Mouse (Mus musculus) small intestine, adult 2 months (tissue): ENCODE data around the gene Zscan29. TPM values are rescaled to one million over a fixed set of nuclear protein-coding genes. Genes with fewer than 3 reads are reported as not detected.
A peak's percentile ranks its signal among the peaks of the same experiment; 100 is the strongest.

Experiments
- H3K27ac ChIP-seq: fragments of 200-500 bp; 2 replicates; pipeline ENCODE4 v1.5.1; 2012; ENCODE audit warnings: low read depth, low read length, control low read depth, inconsistent platforms; ENCODE audit not compliant: insufficient read depth
- H3K27me3 ChIP-seq: fragments of 200-500 bp; 2 replicates; pipeline ENCODE4 v1.6.1; 2012; ENCODE audit warnings: mild to moderate bottlenecking, moderate library complexity, low read length, inconsistent platforms; ENCODE audit not compliant: control insufficient read depth, insufficient read depth
- H3K36me3 ChIP-seq: fragments of 200-500 bp; 2 replicates; pipeline ENCODE4 v1.6.1; 2012; ENCODE audit warnings: mild to moderate bottlenecking, low read length, control low read depth, inconsistent platforms; ENCODE audit not compliant: control insufficient read depth, insufficient read depth
- H3K4me1 ChIP-seq: fragments of 200-500 bp; 2 replicates; pipeline ENCODE4 v1.6.1; 2012; ENCODE audit warnings: low read length, inconsistent platforms, mixed read lengths; ENCODE audit not compliant: control insufficient read depth, insufficient read depth, insufficient read length
- H3K4me3 ChIP-seq: fragments of 200-500 bp; 2 replicates; pipeline ENCODE4 v1.5.1; 2012; ENCODE audit warnings: low read depth, mild to moderate bottlenecking, control low read depth, inconsistent platforms, low read length, moderate library complexity
- CTCF ChIP-seq: fragments of 200-500 bp; IDR thresholded peaks from 2 replicates; pipeline ENCODE4 v1.5.1; 2012; ENCODE audit warnings: low read depth, mild to moderate bottlenecking, control low read depth, inconsistent platforms, low read length, moderate library complexity, mixed read lengths; ENCODE audit not compliant: insufficient replicate concordance, insufficient read length; ENCODE audit errors: extremely low read depth
- POLR2A ChIP-seq: fragments of 200-500 bp; IDR thresholded peaks from 2 replicates; pipeline ENCODE4 v1.6.1; 2012; ENCODE audit warnings: low read depth, mild to moderate bottlenecking, control low read depth, inconsistent platforms, low read length, moderate library complexity
- WGBS: fragments of 180-500 bp; shearing (Covaris S2); methylation state at CpG from one replicate; pipeline ENCODE4 v1.1.7; 2018; 5-methylcytosine and 5-hydroxymethylcytosine counted together
- polyA plus RNA-seq: library from polyadenylated mRNA; depleted of rRNA; stranded (reverse); fragments of >200 nt; gene quantifications from 2 replicates; pipeline ENCODE4 v1.2.3, GENCODE M21; 2012

The Zscan29 gene
- polyA plus RNA-seq, 1 experiment: 2.5 TPM

- H3K27me3 ChIP-seq: no peaks in the 10 kb centered on the region
- H3K4me3 ChIP-seq: no peak overlapping the region
- H3K36me3 ChIP-seq: peaks cover 33% of the 10 kb centered on the region
- no peak overlapping the region for H3K27ac ChIP-seq
- WGBS: 75% methylated on average over 5 of the region's 5 CpGs
- H3K4me1 ChIP-seq: no peaks in the 10 kb centered on the region
- TF ChIP-seq CTCF (no peak), POLR2A (no peak)
Observed at GRCm38 (mm10) chr2:121149679-121150078, 21.2 kb downstream of the Zscan29 start.

- H3K4me3 ChIP-seq: no peak overlapping the region
- peaks cover 10% of the 10 kb centered on the region; the same call in 1 of the 2 replicates for H3K4me1 ChIP-seq
- TF ChIP-seq POLR2A (no peak), CTCF (no peak)
- no peak overlapping the region for H3K27ac ChIP-seq
- H3K27me3 ChIP-seq: no peaks in the 10 kb centered on the region
- WGBS: 69% methylated on average over 2 of the region's 2 CpGs
- peaks cover 15% of the 10 kb centered on the region for H3K36me3 ChIP-seq
Observed at GRCm38 (mm10) chr2:121142415-121142814, 28.5 kb downstream of the Zscan29 start.

- no peak overlapping the region for H3K27ac ChIP-seq
- peaks cover 10% of the 10 kb centered on the region; the same call in 1 of the 2 replicates for H3K4me1 ChIP-seq
- no peaks in the 10 kb centered on the region for H3K27me3 ChIP-seq
- TF ChIP-seq CTCF (no peak), POLR2A (no peak)
- H3K4me3 ChIP-seq: no peak overlapping the region
- 63% methylated on average over 16 of the region's 16 CpGs for WGBS
- H3K36me3 ChIP-seq: peaks cover 7% of the 10 kb centered on the region; the same call in 1 of the 2 replicates
Observed at GRCm38 (mm10) chr2:121141216-121142035, 29.5 kb downstream of the Zscan29 start.

- H3K4me1 ChIP-seq: peaks cover 10% of the 10 kb centered on the region; the same call in 1 of the 2 replicates
- H3K4me3 ChIP-seq: peak within 1 kb of the TSS; percentile 92
- 0 out of 2 replicates have a peak, but pooled peaks cover 2% of the 10 kb centered on the region for H3K36me3 ChIP-seq
- H3K27ac ChIP-seq: peak within 1 kb of the TSS; percentile 90
- under 1% methylated on average over 87 of the region's 87 CpGs for WGBS
- H3K27me3 ChIP-seq: no peaks in the 10 kb centered on the region
- peak; percentile 66; the same call in 1 of the 2 replicates for TF ChIP-seq POLR2A
- no peak for TF ChIP-seq CTCF
Observed at GRCm38 (mm10) chr2:121140018-121140882, 30.7 kb downstream of the Zscan29 start, which contains the start of the genes Adal and Lcmt2. TSS of gene Adal (plus strand) at chr2:121140428. TSS of gene Lcmt2 (minus strand) at chr2:121140653.

- 9% methylated on average over 29 of the region's 29 CpGs for whole genome bisulfite sequencing
- TF ChIP-seq CTCF (no peak), POLR2A (no peak)
- no peaks in the 10 kb centered on the region for H3K27me3 ChIP-seq
- peak overlapping the region; percentile 92 for H3K4me3 ChIP-seq
- H3K27ac ChIP-seq: peak overlapping the region; percentile 90
- H3K4me1 ChIP-seq: peaks cover 10% of the 10 kb centered on the region; the same call in 1 of the 2 replicates
- H3K36me3 ChIP-seq: 0 out of 2 replicates have a peak, but pooled peaks cover 2% of the 10 kb centered on the region
Observed at GRCm38 (mm10) chr2:121139266-121140017, 31.5 kb downstream of the Zscan29 start.

GRCm38 (mm10) chr2:121137371-121137770 lies 33.6 kb downstream of the Zscan29 start:
- no peak overlapping the region for H3K4me3 ChIP-seq
- no peak overlapping the region for H3K27ac ChIP-seq
- peaks cover 10% of the 10 kb centered on the region; the same call in 1 of the 2 replicates for H3K4me1 ChIP-seq
- TF ChIP-seq CTCF: no peak
- TF ChIP-seq POLR2A: no peak
- no peaks in the 10 kb centered on the region for H3K36me3 ChIP-seq
- 71% methylated on average over 4 of the region's 4 CpGs for WGBS
- H3K27me3 ChIP-seq: no peaks in the 10 kb centered on the region
